ENCODE assay signal across 13 mouse cellular contexts in the genomic region with DNA sequence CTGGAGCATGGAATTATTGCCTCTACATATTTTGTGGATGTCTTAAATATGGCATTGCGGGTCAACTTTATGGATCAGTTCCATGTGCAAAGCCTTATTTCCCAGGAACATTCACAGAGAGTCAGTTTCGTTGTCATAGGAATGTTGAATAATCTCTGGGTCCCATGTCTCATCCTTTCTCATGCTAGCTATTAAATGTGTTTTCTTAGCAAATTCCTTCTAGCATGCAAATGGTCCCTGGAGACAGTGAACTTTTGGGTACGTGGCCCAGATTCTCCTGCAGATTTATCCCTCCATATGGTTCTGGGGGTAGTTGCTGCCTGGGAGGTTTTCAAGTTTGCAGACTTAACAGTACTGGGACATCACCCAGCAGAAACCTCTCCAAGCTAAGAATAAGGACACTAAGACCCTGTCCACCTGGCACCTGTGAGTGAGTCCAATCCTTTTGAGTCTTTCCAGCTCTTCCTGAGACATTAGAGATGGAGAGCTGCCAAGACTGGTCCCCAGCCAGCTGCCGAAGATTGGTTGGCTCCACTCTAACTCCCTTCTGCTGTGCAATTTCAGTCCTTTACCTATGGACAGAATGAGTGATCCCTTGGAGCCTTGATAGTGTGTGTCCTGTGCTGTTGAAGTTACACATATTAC. TPM values are rescaled to one million over a fixed set of nuclear protein-coding genes. Genes with fewer than 3 reads are reported as not detected.
DNase-seq lines count a peak whose midpoint lies in the region; ATAC-seq and TF ChIP-seq lines count a peak whose summit lies in the region.
"Had no signal": no experiment of that assay in that cellular context is flagged by ENCODE, and none has a peak within 500 bp of the region (broad histone marks: within the 10 kb centered on the region; RNA-seq: fewer than 3 reads in every experiment).

No protein-coding gene starts in this region.

- no peaks in the 10 kb centered on the region for H3K9me3 ChIP-seq in intestine, embryonic 15.5 days
- no peaks in the 10 kb centered on the region for H3K9me3 ChIP-seq in intestine, postnatal 0 days (ENCODE audit: control insufficient read depth)
- no peaks in the 10 kb centered on the region for H3K9me3 ChIP-seq in intestine, embryonic 16.5 days (ENCODE audit: control insufficient read depth, low read length)

- H3K4me3 ChIP-seq in intestine, embryonic 15.5 days (replicated peaks) = no peak overlapping the region
- no peak overlapping the region for H3K4me3 ChIP-seq in intestine, postnatal 0 days (ENCODE audit: low read depth, low read length)
- no peak overlapping the region for H3K4me3 ChIP-seq in intestine, embryonic 16.5 days (ENCODE audit: low read length)
- H3K4me3 ChIP-seq: erythroblast, embryonic 14.5 days; heart, adult 2 months had no signal

- peak; percentile 12 for DNase-seq in adrenal gland, postnatal 10 days
- no peak for DNase-seq in adrenal gland, adult 8-10 months
- DNase-seq in 3T3-L1 (ENCODE audit: low read depth, low spot score) = peak; percentile 80
- DNase-seq in layer of hippocampus, adult 9-10 months (ENCODE audit: low spot score) = no peak
- no peak for DNase-seq in layer of hippocampus, postnatal 10 days (ENCODE audit: low spot score in 2 of 2)
- DNase-seq: adrenal gland, postnatal 36 days; heart, adult 2 months; thymus, postnatal 14 days had no signal

- no peak for TF ChIP-seq CTCF in intestine, postnatal 0 days (IDR thresholded peaks at IDR 0.05; ENCODE audit: low read depth)

- H3K4me1 ChIP-seq in intestine, embryonic 15.5 days (replicated peaks) = 0 out of 2 replicates have a peak, but pooled peaks cover 4% of the 10 kb centered on the region
- no peaks in the 10 kb centered on the region for H3K4me1 ChIP-seq in intestine, postnatal 0 days (replicated peaks; ENCODE audit: control insufficient read depth, insufficient read depth, low read length)
- H3K4me1 ChIP-seq in intestine, embryonic 16.5 days (ENCODE audit: control insufficient read depth, insufficient read depth, low read length) = no peaks in the 10 kb centered on the region

- H3K36me3 ChIP-seq in intestine, embryonic 15.5 days = no peaks in the 10 kb centered on the region
- H3K36me3 ChIP-seq in intestine, postnatal 0 days (ENCODE audit: control insufficient read depth, insufficient read depth) = no peaks in the 10 kb centered on the region
- no peaks in the 10 kb centered on the region for H3K36me3 ChIP-seq in intestine, embryonic 16.5 days (ENCODE audit: control insufficient read depth, insufficient read depth, low read length)

- peak overlapping the region; percentile 29 for H3K27ac ChIP-seq in intestine, embryonic 15.5 days
- H3K27ac ChIP-seq in intestine, postnatal 0 days (ENCODE audit: low read depth, low read length) = no peak overlapping the region
- H3K27ac ChIP-seq in intestine, embryonic 16.5 days (ENCODE audit: low read length) = 0 out of 2 replicates have a peak overlapping the region, but pooled peaks have one; percentile 3
- H3K27ac ChIP-seq: heart, adult 2 months had no signal

- H3K9ac ChIP-seq in intestine, embryonic 15.5 days = no peak overlapping the region
- no peak overlapping the region for H3K9ac ChIP-seq in intestine, postnatal 0 days (ENCODE audit: low read depth, low read length)
- no peak overlapping the region for H3K9ac ChIP-seq in intestine, embryonic 16.5 days (ENCODE audit: low read depth, low read length)

- ATAC-seq in intestine, embryonic 15.5 days = peak; percentile 58; the same call in 1 of the 2 replicates
- no peak for ATAC-seq in intestine, postnatal 0 days
- peak; percentile 38 for ATAC-seq in intestine, embryonic 16.5 days
- ATAC-seq: lung, postnatal 0 days had no signal

- WGBS in intestine, embryonic 15.5 days = 49% methylated on average over 4 of the region's 4 CpGs
- 58% methylated on average over 4 of the region's 4 CpGs for WGBS in intestine, postnatal 0 days
- 58% methylated on average over 4 of the region's 4 CpGs for WGBS in intestine, embryonic 16.5 days

- H3K4me2 ChIP-seq in intestine, embryonic 15.5 days (replicated peaks) = no peak overlapping the region
- no peak overlapping the region for H3K4me2 ChIP-seq in intestine, postnatal 0 days (replicated peaks; ENCODE audit: low read depth)
- H3K4me2 ChIP-seq in intestine, embryonic 16.5 days (ENCODE audit: low read depth, low read length) = no peak overlapping the region

- no peaks in the 10 kb centered on the region for H3K27me3 ChIP-seq in intestine, embryonic 15.5 days (replicated peaks)
- no peaks in the 10 kb centered on the region for H3K27me3 ChIP-seq in intestine, postnatal 0 days (replicated peaks; ENCODE audit: control insufficient read depth, insufficient read depth, low read length)
- H3K27me3 ChIP-seq in intestine, embryonic 16.5 days (replicated peaks; ENCODE audit: control insufficient read depth, insufficient read depth, low read length) = no peaks in the 10 kb centered on the region

RNA-seq across cellular contexts. Expression of a gene that starts 45.9 kb away (rescaled TPM):
- total RNA-seq in adrenal gland, postnatal 10 days (2021) = 10 to 100 TPM; 17.7 to 22.0 TPM
- 1 to 10 TPM; 3.5 to 5.4 (median 3.8) TPM for total RNA-seq in adrenal gland, adult 8-10 months (2022)
- polyA plus RNA-seq in intestine, embryonic 15.5 days (2015; fragmentation: Nextera tagmentation; extraction: Ambion mirVana) = 49.5 and 54.1 TPM in 2 replicates
- 20.5 and 20.9 TPM in 2 replicates for polyA plus RNA-seq in intestine, postnatal 0 days (2015; fragmentation: Nextera tagmentation; extraction: Ambion mirVana)
- polyA plus RNA-seq in intestine, embryonic 16.5 days (2015; fragmentation: Nextera tagmentation; extraction: Ambion mirVana) = 49.6 and 55.1 TPM in 2 replicates
- 1 to 10 TPM; 4.1 to 4.2 TPM for total RNA-seq in layer of hippocampus, postnatal 10 days (2021)
- polyA plus RNA-seq: erythroblast, embryonic 14.5 days had no signal

Comparison
In these comparisons a context has a peak if more than half of its experiments do, and no peak if none do; other contexts are left out.
1. DNase-seq: peak in adrenal gland, postnatal 10 days (single experiment) and 3T3-L1 (single experiment); none in adrenal gland, adult 8-10 months (single experiment), layer of hippocampus, adult 9-10 months (single experiment) and layer of hippocampus, postnatal 10 days (0 of 2).